Mouse (Mus musculus) T-helper 1 cell (primary cell): Measurements from ENCODE around the gene Cel.

Experiments used
- in situ Hi-C: fragments of 300-600 bp; cut with MboI, MseI; formaldehyde crosslinking; loops from one replicate; pipeline ENCODE4 v1.15.1; 2025; ENCODE audit warnings: high pct_unique_total_duplicates

Gene Cel

DNA sequence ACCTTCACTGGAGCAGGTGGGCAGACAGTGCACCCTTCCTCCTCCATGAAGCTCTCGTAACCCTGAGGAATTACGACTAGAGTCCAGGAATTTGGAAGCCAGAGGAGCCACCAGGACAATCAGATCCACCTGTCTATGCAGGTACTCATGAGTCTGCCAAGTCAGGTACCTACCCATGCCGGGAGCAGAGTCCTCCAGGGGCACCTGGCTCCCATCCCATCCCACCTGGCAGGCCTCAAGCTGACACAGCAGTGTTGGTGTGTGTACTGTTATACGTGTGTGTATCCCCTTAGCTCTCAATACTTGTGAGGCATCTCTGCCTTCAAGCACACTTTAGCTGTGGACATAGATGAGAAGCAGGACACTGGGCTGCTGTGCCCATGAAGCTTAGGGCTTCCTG is 41.0 kb downstream of the Cel start:
- in situ Hi-C loops = loop anchor here (10.0 kb wide), 1 partner anchor 1103 kb away; no protein-coding TSS in a partner anchor

DNA sequence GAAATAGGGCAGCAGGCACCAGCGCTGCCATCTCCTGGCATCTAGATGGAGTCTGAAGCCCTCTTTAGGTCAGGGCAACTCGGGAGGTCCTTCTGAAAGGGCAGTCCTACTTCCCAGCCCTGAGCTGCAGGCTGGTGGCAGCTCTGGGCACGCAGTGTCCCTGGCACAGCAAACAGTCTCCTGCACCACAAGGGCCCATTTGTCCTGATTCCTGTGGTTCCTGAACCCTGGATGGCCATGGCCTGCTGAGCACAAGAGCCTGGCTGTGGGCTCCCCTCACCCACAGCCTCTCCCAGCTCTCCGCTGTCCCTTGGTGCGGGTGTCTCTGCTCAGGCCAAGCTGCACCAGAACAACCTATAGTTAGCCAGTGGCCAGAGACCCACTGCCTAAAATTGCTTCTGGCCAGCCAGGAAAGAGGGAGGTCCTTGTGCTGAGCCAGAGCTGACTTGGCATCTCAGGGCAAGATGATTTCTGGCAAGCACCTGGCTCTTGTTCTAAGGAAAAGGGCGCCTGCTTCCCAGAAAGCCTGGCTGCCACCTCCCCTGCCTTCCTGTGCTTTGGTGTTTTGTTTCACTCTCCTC is 41.5 kb downstream of the Cel start:
- in situ Hi-C loops = loop anchor here (10.0 kb wide), 1 partner anchor 1103 kb away; no protein-coding TSS in a partner anchor

DNA sequence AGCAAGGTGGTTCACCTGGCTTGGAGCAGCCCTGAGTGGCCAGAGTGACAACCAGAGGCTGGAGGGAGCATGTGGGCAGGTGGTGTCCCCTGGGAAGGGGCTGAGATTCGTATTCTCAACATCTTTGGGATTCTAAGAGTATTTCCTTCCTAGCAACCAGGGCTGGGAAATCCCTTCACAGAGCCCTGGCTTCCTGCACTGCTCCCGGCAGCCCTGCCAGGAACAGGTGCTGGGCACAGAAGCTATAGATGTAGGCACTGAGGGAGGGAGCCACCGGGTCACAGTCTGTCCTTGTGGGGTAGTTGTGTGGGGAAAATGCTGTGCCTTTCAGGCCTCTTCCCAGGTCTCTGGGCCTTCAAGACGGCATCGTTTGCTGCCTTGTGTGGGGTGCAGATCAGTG is 42.6 kb downstream of the Cel start:
- in situ Hi-C loops = loop anchor here (10.0 kb wide), 1 partner anchor 1104 kb away; no protein-coding TSS in a partner anchor

DNA sequence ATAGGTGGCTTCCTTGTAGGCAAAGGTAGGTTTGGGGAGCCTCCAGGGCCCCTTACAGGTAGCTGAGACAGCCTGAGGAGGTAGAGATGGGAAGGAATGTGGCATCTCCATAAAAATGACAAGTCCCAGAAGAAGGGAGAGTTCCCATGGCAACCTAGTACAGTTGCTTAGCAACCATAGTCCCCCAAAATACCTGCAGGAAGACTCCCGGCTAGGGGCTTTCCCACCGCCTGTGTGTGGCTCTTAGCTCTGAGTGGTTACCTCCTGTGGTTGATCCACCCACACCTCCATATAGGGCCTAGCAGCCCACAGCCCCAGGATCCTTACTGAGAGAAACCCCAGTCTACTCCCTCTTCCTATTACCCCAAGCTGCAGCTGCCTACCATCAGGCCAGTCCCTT is 45.0 kb downstream of the Cel start:
- in situ Hi-C loops = no loop called here

DNA sequence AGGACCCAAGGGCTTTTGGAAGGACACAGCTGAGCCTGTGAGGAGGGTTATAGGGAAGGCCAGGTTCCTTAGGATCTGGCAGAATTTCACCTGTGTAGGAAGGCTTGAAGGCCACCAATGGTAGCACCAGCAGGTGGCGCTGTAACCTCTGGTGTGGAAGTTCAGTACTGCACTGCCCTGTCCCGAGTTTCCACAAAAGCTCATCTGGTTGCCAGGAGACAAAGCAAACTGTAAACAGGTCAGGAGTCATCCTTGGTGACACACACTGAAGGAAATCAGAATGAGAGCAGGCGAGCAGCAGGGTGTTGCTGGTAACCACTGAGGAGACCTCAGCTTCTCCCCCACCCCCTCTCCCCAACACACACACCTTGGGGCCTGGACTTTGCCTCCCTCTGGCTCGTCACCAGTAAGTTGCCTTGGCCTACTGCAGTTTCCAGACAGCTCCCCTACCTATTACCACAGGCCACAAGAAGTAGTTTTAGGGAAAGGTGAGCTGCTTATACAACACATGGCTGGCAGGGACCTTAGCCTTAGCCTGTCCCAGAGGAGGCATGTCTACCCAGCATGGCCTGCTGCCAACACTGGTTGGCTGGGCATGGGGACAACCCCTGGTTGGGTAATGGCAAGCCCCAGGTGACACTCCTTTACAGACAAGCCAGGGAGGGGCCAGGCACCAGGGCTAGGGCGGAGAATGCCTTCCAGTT is 45.8 kb downstream of the Cel start:
- in situ Hi-C loops = no loop called here

DNA sequence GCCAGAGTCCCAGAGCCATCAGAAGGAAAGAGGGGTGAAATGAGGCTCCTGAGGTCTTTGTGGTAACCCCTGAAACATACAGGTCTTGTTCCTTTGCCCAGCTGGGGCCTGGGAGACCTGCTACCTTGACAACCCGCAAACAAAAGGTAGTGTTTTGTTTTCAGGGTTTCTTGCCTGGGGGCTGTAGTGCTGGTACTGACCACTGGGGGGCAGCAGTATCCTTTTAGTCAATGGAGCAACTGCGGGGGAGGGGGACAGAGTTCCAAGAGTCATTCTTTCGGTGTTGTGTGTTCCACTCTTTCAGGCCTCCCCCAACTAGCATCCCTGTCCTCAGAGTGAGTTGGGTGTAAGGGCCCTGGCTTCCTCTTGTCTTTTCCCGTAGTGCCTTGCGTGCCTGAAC is 48.7 kb downstream of the Cel start:
- in situ Hi-C loops = loop anchor here (5.0 kb wide), 1 partner anchor 33 kb away; no protein-coding TSS in a partner anchor

DNA sequence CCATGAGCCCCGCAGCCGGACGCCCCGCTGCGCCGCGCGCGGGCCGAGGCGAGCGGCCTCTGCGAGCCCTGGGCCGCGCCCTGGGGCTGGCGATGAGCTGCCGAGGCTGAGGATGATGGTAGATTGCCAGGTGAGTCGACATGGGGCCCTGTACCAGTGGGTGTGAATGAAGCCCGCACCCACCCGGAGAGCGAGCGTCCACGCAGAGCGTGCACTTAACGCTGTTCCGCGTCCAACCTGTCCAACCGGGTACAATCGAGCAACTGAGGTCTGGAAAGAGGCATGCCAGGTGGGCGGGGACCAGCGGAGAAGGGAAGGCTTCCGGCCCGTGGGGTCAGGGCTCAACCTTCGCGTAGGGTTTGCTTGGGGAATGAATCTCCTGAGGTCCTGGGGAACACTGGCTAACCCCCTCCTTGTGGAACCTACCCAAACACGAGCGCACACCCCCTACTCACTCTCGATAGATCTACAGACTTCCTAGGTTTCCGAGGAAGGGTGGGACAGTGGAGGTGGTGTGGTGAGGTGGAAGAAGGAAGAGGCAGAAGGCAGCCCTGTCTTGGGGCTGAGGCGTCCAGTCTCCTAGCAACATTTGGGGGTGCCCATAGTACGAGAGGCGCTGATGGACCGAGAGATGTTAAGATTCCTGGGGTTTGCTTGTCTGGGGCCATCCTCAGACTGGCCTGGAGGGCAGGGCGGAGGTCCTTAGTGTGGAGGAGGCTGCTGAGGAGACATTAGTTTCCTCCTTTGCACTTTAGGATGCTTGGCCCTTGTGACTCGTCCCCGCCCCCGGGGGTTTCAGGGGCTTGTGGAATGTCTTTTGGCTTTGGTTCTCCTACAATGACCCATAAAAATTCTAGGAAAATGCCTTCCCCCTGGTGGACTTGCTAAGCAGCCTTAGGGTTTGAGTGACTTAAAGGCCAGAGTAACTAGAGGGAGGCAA is 49.5 kb downstream of the Cel start:
- in situ Hi-C loops = loop anchor here (5.0 kb wide), 1 partner anchor 34 kb away; no protein-coding TSS in a partner anchor

DNA sequence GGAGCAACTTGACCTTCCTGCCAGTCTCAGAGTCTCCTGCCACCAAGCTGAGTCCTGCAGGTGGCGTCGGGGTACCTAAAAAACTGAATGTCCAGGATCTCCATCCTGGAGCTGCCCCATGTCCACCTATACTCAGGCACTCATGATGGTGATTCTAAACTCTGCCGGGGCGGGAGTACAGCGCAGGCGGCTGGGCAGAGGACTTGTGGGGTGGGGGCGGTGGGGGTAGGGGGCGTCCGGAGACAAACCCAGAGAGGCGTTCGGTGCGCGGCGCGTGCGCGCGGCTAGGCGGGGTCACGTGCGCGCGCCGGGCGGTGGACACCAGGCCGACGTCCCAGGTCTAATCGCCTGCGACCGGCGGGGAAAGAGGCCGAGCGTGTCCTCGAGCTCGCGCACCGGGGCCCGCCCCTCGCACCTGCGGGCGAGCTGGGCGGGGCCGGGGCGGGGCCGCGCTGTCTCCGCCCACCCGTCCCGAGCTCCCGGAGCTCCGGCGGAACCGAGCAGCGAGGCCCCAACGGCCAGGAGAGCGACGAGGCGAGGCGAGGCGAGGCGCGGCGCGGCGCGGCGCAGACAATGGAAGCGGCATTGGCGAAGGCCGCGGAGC is 50.3 kb downstream of the Cel start, which contains the start of gene Ralgds:
Gene Ralgds (plus strand): TSS at position 328 of the 604 bp plus-strand sequence.
- in situ Hi-C loops = loop anchor here (5.0 kb wide), 1 partner anchor 34 kb away; no protein-coding TSS in a partner anchor

DNA sequence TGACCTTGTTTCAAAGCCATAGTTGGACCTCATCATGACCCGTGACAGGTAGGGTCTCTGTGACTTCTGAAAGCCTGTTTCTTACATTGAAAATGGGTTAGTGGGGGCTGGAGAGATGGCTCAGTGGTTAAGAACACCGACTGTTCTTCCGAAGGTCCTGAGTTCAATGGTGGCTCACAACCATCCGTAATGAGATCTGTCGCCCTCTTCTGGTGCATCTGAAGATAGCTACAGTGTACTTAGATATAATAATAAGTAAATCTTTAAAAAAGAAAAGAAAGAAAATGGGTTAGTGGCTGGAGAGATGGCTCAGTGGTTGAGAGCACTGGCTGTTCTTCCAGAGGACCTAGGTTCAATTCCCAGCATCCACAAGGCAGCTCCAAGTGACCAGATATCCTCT is 51.6 kb downstream of the Cel start:
- in situ Hi-C loops = loop anchor here (5.0 kb wide), 1 partner anchor 36 kb away; no protein-coding TSS in a partner anchor

DNA sequence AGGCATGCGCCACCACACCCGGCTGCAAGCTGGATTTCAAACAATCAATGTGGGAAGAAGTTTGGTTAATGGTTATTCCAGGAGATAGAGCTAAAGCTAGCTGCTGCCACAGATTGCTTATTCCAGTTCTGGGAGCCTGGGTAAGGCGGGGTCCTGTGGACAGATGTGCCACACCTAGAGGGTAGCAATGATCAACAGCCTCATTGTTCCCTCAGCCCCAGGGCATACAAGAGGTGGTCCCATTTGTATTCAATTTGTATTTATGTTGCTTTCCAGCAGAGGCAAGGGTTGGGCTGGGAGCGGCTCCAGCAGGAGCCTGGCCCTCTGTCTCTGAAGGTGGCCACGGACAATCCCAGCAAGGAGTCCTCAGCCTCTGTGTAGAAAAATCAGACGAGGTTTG is 56.9 kb downstream of the Cel start:
- in situ Hi-C loops = no loop called here

DNA sequence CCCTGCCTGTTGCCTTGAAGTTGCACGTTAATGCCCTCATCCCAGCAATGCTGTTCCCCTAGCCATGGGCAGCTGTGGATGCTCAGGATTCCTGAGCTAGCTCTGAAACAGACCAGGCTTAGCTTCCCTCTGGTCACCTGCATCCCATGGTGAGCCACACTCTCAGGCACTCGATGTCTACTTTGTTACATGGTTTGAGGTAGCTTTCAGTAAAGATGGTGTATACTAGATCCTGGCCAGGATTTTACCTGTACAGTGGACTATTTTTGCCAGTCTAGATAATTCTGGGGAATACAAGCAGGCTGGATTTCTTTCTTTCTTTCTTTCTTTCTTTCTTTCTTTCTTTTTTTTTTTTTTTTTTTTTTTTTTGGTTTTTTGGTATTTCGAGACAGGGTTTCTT is 57.4 kb downstream of the Cel start, which contains the start of gene Gm10134:
Gene Gm10134 (plus strand): TSS at position 301 of the 400 bp plus-strand sequence.
- in situ Hi-C loops = no loop called here
